Mouse (Mus musculus) neural tube, embryonic 12.5 days (tissue): Measurements from ENCODE around the gene Phex. TPM values are rescaled to one million over a fixed set of nuclear protein-coding genes. Genes with fewer than 3 reads are reported as not detected.

ENCODE experiments used
- ATAC-seq: fragments of 200-750 bp; cut with Nextera tagmentation; 2 replicates; pipeline ENCODE4 v1.8.0; 2017; ENCODE audit warnings: low read depth, mild to moderate bottlenecking, moderate TSS enrichment, moderate library complexity; ENCODE audit not compliant: low FRiP score
- H3K27ac ChIP-seq: fragments of 300-500 bp; sonication (generic); 2 replicates; pipeline ENCODE4 v1.5.1; 2016
- H3K27me3 ChIP-seq: fragments of 300-500 bp; sonication (generic); replicated peaks from 2 replicates; pipeline ENCODE4 v1.6.1; 2016; ENCODE audit warnings: mild to moderate bottlenecking
- H3K36me3 ChIP-seq: fragments of 300-500 bp; sonication (generic); 2 replicates; pipeline ENCODE4 v1.6.1; 2016; ENCODE audit warnings: mild to moderate bottlenecking
- H3K4me1 ChIP-seq: fragments of 300-500 bp; sonication (generic); 2 replicates; pipeline ENCODE4 v1.6.1; 2016
- H3K4me2 ChIP-seq: fragments of 300-500 bp; sonication (generic); replicated peaks from 2 replicates; pipeline ENCODE4 v1.6.1; 2016; ENCODE audit warnings: mild to moderate bottlenecking
- H3K4me3 ChIP-seq: fragments of 300-500 bp; sonication (generic); 2 replicates; pipeline ENCODE4 v1.5.1; 2016
- H3K9ac ChIP-seq: fragments of 300-500 bp; sonication (generic); 2 replicates; pipeline ENCODE4 v1.6.1; 2016; ENCODE audit warnings: mild to moderate bottlenecking
- H3K9me3 ChIP-seq: fragments of 300-500 bp; sonication (generic); 2 replicates; pipeline ENCODE4 v1.6.1; 2016; ENCODE audit warnings: mild to moderate bottlenecking
- WGBS: fragments of 180-500 bp; shearing (Covaris S2); methylation state at CpG from one replicate; pipeline ENCODE4 v1.1.7; 2016; 5-methylcytosine and 5-hydroxymethylcytosine counted together
- polyA plus RNA-seq: library from polyadenylated mRNA; unstranded; fragments of >200 nt; fragmentation: Nextera tagmentation; extraction: Ambion mirVana; gene quantifications from 2 replicates; pipeline ENCODE4 v1.2.1, GENCODE M21; 2016

Phex gene
- polyA plus RNA-seq, 1 experiment from 2014 or later: 0.25 TPM

DNA sequence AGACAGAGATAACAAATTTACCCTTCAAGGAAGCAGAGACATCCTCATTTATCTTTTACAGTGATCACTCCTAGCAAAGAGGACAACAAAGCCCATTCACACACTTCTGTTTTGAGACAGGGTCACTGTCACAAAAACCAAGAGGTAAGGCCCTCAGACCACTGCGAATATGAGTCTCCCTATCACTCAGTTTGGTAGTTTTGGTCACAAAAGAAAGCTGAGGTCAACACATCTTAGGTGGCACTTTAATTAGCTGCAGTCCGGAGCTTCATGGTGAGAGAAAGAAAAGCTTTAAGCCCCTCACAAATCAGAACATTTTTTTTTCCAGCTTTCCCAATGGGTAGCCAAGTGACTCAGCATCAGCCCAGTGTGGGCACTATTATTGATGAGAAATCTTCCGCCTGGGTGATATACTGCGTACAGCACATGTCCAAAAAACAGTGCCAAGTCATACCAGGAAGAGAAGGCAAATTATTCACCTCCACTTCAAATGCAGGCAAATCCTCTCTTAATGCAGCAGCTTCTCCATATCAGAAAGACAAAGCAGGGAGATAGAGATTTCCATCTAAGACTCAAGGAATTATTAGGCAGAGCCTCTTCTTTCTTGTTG lies 108.2 kb downstream of the Phex start:
- no peak overlapping the region for H3K4me2 ChIP-seq
- no peaks in the 10 kb centered on the region for H3K27me3 ChIP-seq
- H3K9me3 ChIP-seq: no peaks in the 10 kb centered on the region
- no peak overlapping the region for H3K27ac ChIP-seq
- WGBS: 31% methylated on average over 4 of the region's 4 CpGs
- no peak for ATAC-seq
- H3K4me3 ChIP-seq: no peak overlapping the region
- H3K36me3 ChIP-seq: no peaks in the 10 kb centered on the region
- H3K9ac ChIP-seq: no peak overlapping the region
- no peaks in the 10 kb centered on the region for H3K4me1 ChIP-seq

DNA sequence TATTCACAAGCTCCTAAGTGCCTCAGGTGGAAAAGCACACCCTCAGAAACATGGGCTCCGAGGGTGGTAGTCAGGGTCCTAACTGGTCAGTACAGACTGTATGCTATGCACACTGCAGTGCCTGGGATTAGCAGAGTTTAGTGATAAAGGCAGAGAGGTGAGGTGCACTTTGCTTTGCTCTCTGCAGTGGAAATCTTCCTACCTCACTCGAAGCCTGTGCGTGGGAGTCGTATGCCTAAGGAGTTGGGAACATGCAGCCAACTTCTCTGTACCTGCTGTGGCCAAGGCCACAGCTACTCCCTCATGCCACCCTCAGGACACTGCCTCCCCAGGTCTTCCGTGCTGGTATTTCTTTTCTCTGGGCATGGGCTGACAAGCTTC lies 109.3 kb downstream of the Phex start:
- H3K27ac ChIP-seq: no peak overlapping the region
- no peak overlapping the region for H3K9ac ChIP-seq
- 80% methylated on average over 5 of the region's 5 CpGs for WGBS
- no peak overlapping the region for H3K4me3 ChIP-seq
- H3K9me3 ChIP-seq: no peaks in the 10 kb centered on the region
- H3K4me1 ChIP-seq: no peaks in the 10 kb centered on the region
- H3K36me3 ChIP-seq: no peaks in the 10 kb centered on the region
- H3K27me3 ChIP-seq: no peaks in the 10 kb centered on the region
- ATAC-seq: 0 out of 2 replicates have a peak, but pooled peaks have one; percentile 10
- H3K4me2 ChIP-seq: no peak overlapping the region

DNA sequence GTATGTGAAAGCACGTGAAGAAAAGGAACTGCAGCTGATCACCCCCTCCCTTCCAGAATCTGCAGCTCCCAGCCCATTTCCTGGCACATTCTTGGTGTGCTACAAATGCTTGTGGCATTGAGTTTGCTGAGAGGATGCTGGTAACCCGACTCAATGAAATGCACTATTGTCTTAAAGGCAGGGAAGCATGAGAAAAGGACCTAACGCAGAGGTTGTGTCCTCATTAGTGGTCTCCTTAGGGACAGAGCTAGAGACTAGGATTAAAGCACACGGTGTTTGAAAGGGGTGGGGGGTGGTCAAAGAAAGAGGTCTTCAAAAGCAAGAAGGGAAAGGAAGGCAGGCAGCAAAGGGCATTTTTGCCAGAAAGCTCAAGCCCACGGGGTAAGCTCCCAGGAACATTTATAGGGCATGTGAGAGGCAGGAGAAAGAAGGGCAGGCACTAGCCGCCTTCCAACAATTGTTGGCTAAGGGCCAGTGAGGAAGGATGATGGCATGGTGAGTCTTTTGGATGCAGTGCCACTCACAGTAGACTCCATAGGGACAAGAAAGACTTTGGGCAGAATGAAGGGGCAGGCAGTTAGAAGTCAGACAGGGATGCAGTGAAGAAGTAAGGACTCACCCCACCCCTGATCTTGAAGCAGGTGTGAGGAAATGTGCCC lies 109.8 kb downstream of the Phex start:
- WGBS: 35% methylated on average over 6 of the region's 6 CpGs
- no peaks in the 10 kb centered on the region for H3K4me1 ChIP-seq
- no peaks in the 10 kb centered on the region for H3K36me3 ChIP-seq
- no peak overlapping the region for H3K4me2 ChIP-seq
- no peak overlapping the region for H3K9ac ChIP-seq
- H3K4me3 ChIP-seq: no peak overlapping the region
- no peak overlapping the region for H3K27ac ChIP-seq
- H3K27me3 ChIP-seq: no peaks in the 10 kb centered on the region
- no peak for ATAC-seq
- H3K9me3 ChIP-seq: no peaks in the 10 kb centered on the region

DNA sequence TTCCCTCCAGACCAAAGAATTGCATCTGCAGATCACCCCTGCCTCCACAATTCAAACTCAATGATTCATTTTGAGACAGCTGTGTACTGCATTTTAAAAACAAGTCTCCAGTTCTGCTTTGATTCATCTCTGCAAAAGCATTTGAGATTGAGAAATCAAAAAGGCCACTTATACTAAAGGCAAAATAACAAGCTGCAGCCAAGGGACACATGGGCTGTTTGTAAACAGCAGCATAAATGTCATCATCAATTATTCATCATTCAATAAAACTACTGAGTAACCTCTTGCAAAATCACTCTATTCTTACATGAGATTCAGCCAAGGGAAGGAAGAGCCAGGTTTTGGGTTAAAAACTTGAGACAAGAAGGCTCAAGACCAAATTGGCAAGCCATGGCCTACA lies 122.7 kb downstream of the Phex start:
- H3K9me3 ChIP-seq: no peaks in the 10 kb centered on the region
- H3K27ac ChIP-seq: no peak overlapping the region
- no peaks in the 10 kb centered on the region for H3K27me3 ChIP-seq
- no peak overlapping the region for H3K4me3 ChIP-seq
- no peaks in the 10 kb centered on the region for H3K4me1 ChIP-seq
- H3K36me3 ChIP-seq: no peaks in the 10 kb centered on the region
- H3K4me2 ChIP-seq: no peak overlapping the region
- no peak for ATAC-seq
- no peak overlapping the region for H3K9ac ChIP-seq

DNA sequence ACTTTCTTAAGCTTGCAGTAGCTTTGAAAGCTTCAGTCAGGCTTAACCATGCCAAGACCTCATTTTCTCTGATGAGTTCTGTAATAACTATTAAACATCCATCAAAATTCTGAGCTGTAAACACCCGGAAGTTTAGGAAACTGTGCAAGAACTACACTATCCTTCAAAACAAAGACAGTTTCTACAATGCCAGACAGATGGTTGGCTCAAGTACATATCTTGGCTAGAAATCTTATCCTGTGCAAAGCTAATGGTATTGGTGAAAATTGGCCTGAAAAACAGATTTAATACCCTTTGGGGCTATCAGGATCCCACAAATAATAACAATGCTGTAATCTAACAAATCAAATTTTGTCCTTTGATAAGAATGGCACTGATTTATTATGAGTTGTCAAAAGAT lies 138.5 kb downstream of the Phex start:
- Histone ChIP-seq H3K4me1 (no peaks in the 10 kb centered on the region), H3K27me3 (no peaks in the 10 kb centered on the region), H3K9me3 (no peaks in the 10 kb centered on the region), H3K4me2 (no peak overlapping the region), H3K27ac (no peak overlapping the region), H3K9ac (no peak overlapping the region), H3K36me3 (no peaks in the 10 kb centered on the region), H3K4me3 (no peak overlapping the region)
- WGBS: 78% methylated on average over 1 of the region's 1 CpGs
- ATAC-seq: no peak

DNA sequence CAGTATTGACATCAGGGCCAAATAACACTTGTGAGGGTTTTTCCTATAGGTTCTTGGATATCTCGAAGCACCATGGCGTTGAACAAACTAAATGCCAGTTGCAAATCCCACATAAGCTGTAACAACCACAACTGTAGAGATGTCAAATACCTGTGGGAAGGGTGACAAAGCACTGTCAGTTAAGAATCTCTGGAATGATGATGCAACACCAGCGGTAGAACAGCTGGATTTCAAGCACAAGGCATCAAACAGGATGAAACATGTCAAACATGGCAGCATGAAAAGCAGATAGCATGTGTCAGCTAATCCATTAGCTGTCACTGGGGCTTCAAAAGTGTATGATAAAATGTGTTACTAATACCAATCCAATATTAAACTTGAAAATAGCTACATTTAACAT lies 141.8 kb downstream of the Phex start:
- no peak overlapping the region for H3K4me3 ChIP-seq
- no peaks in the 10 kb centered on the region for H3K27me3 ChIP-seq
- no peak overlapping the region for H3K9ac ChIP-seq
- no peak overlapping the region for H3K27ac ChIP-seq
- no peaks in the 10 kb centered on the region for H3K9me3 ChIP-seq
- H3K36me3 ChIP-seq: no peaks in the 10 kb centered on the region
- no peak for ATAC-seq
- WGBS: 82% methylated on average over 3 of the region's 3 CpGs
- H3K4me1 ChIP-seq: no peaks in the 10 kb centered on the region
- H3K4me2 ChIP-seq: no peak overlapping the region

DNA sequence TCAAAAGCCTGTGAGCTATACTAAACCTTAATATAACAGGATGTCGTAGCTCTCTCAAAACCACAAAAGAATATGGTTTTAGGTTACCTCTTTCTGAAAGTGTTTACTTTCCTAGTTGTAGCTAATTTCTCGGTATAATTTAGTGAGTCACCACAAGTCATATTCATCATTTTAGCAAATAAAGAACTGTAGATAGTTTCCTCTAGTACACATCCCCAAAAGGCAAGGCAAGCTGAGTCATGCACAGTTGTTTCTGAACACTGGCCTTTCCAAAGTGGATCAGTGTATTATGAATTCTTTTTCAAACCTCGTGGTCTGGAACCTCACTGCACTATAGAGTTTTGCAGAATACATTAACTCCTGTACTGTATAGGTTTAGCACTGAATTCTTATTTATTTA lies 143.5 kb downstream of the Phex start:
- ATAC-seq: no peak
- Histone ChIP-seq H3K9ac (no peak overlapping the region), H3K27ac (no peak overlapping the region), H3K4me2 (no peak overlapping the region), H3K9me3 (no peaks in the 10 kb centered on the region), H3K4me3 (no peak overlapping the region), H3K4me1 (no peaks in the 10 kb centered on the region), H3K36me3 (no peaks in the 10 kb centered on the region), H3K27me3 (no peaks in the 10 kb centered on the region)
- WGBS: 84% methylated on average over 3 of the region's 3 CpGs

DNA sequence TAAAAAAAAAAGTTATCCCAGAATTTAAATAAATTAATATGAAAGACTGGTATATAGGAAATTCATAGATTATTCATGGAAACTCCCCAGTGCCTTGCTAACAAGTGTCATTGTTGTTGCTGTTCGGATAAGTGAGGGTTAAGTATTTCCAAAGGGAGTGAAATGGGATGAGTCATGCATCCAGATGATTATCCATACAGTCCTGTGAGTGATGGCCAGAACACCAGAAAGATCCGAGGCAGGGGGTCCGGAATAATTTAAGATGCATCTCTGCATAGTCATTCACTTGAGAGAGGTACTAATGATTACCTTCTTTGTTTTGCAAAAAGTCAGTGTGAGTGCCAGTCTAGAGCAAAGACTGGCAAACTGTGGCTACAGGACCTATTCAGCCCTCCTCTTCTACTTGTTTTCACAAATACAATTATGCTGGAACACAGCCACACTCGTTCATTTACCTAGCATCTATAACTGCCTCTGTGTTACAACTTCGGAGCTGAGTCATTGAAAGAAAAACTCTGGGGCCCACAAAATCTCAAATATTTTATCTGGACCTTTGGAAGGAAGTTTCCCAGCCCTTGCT lies 145.3 kb downstream of the Phex start:
- H3K4me1 ChIP-seq: no peaks in the 10 kb centered on the region
- no peak overlapping the region for H3K4me2 ChIP-seq
- no peaks in the 10 kb centered on the region for H3K9me3 ChIP-seq
- H3K36me3 ChIP-seq: no peaks in the 10 kb centered on the region
- H3K4me3 ChIP-seq: no peak overlapping the region
- H3K9ac ChIP-seq: no peak overlapping the region
- no peaks in the 10 kb centered on the region for H3K27me3 ChIP-seq
- WGBS: 51% methylated on average over 5 of the region's 5 CpGs
- no peak overlapping the region for H3K27ac ChIP-seq
- ATAC-seq: no peak

DNA sequence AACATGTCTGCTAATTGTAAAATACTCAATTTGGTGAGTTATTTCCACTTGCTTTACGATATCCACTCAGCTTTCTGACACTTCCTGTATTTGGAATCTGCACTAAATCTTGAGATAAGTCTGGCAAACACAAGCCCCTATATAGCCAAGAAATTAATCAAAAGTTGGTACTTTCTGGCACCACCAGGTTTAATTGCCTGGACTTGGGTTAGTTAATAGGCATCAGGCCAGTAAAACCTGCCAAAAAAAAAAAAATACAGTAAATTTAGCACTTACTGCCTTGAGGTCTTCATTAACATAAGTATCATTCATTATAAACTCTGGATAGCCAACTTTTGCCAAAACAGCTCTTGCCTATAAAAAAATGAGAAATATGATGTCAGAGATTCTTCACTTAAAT lies 147.0 kb downstream of the Phex start:
- WGBS: 74% methylated on average over 1 of the region's 1 CpGs
- Histone ChIP-seq H3K9ac (no peak overlapping the region), H3K4me1 (no peaks in the 10 kb centered on the region), H3K4me2 (no peak overlapping the region), H3K27ac (no peak overlapping the region), H3K9me3 (no peaks in the 10 kb centered on the region), H3K27me3 (no peaks in the 10 kb centered on the region), H3K4me3 (no peak overlapping the region), H3K36me3 (no peaks in the 10 kb centered on the region)
- no peak for ATAC-seq

DNA sequence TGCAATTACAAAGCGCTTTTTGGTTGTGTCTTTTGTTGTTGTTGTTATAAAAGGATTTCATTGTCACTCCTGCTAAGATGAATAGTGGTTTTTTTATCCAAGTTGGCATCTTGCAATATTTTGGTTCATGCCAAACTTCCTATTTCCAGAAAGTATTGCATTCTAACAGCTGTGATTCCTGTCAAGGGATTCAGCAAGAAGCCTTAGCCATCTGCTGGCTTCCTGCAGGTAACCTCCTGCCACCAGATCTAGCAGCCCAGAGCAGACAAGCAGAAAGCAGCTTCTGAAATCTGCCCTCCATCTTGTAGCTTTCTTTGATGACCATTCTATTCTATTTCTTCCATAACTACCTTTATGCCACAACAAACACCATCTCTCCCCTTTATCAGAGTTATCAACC lies 212.4 kb downstream of the Phex start:
- ATAC-seq: no peak
- no peak overlapping the region for H3K27ac ChIP-seq
- H3K36me3 ChIP-seq: no peaks in the 10 kb centered on the region
- H3K4me3 ChIP-seq: no peak overlapping the region
- H3K4me2 ChIP-seq: no peak overlapping the region
- no peak overlapping the region for H3K9ac ChIP-seq
- no peaks in the 10 kb centered on the region for H3K27me3 ChIP-seq
- WGBS: 87% methylated on average over 1 of the region's 1 CpGs
- H3K4me1 ChIP-seq: no peaks in the 10 kb centered on the region
- H3K9me3 ChIP-seq: no peaks in the 10 kb centered on the region

DNA sequence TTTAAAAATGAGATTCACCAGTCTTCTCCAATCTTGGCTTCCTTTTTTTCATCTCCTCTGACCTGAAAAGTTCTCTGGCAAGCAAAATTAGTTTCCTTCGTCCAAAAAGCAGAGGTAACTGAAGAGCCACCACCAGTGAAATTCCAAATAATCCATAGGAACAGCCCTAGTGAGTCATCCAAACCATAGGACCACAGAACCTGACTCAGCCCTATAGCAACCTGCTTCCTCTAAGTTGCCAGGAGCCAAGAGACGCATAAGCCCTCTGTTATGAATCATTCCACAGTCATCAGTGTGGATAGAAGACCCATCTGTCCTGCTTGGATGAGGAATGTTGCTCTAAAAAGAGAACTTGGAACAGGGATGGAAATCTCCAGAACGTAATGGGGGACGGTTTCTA lies 230.9 kb downstream of the Phex start:
- H3K9ac ChIP-seq: no peak overlapping the region
- WGBS: 76% methylated on average over 4 of the region's 4 CpGs
- H3K4me2 ChIP-seq: no peak overlapping the region
- no peaks in the 10 kb centered on the region for H3K36me3 ChIP-seq
- H3K4me1 ChIP-seq: no peaks in the 10 kb centered on the region
- H3K27ac ChIP-seq: no peak overlapping the region
- ATAC-seq: no peak
- H3K9me3 ChIP-seq: no peaks in the 10 kb centered on the region
- no peaks in the 10 kb centered on the region for H3K27me3 ChIP-seq
- H3K4me3 ChIP-seq: no peak overlapping the region

DNA sequence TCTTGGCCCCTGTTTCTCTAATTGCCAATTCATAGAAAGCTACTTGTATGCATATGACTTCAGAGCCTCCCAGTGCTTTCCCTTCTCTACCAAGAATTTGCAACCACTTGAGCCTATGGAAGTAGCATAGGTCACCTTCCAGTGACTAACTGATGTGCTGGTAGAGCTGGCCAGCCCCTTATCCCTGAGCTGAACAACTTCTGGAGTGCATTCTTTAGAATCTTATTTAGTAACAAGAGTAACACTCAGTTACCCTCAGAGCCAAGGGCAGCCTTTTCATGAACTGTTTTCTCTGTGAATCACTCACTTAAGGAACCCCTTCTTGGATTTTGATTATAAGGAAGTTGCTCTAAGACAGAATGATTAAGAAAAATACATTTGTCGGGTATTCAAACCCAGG lies 234.3 kb downstream of the Phex start:
- Histone ChIP-seq H3K4me3 (no peak overlapping the region), H3K36me3 (no peaks in the 10 kb centered on the region), H3K9me3 (no peaks in the 10 kb centered on the region), H3K27me3 (no peaks in the 10 kb centered on the region), H3K9ac (no peak overlapping the region), H3K27ac (no peak overlapping the region), H3K4me1 (no peaks in the 10 kb centered on the region), H3K4me2 (no peak overlapping the region)
- ATAC-seq: no peak
- 77% methylated on average over 1 of the region's 1 CpGs for WGBS

DNA sequence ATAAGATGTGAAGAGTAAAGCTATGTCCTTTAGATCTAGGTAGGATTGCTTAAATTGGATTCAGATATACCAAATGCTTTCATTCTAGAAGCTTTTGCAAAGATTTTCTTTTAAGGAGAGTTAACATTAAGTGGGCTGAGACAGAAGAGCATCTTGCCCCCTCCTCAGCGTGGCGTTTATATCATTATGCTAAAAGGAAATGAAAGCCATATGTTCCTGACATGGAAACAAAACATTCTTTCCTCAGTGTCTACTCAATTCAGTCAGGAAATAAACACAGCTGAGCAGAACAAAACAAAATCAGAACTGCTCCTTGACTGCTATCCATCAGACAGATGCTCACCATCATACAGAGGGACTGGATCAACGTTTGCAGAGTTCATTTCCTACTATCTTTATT lies 251.0 kb downstream of the Phex start:
- Histone ChIP-seq H3K4me3 (no peak overlapping the region), H3K4me1 (no peaks in the 10 kb centered on the region), H3K9ac (no peak overlapping the region), H3K27me3 (no peaks in the 10 kb centered on the region), H3K36me3 (no peaks in the 10 kb centered on the region), H3K27ac (no peak overlapping the region), H3K9me3 (no peaks in the 10 kb centered on the region), H3K4me2 (no peak overlapping the region)
- ATAC-seq: no peak
- WGBS: 62% methylated on average over 3 of the region's 3 CpGs
